Comparison of ENCODE assay signal across 46 mouse cellular contexts in the genomic region with DNA sequence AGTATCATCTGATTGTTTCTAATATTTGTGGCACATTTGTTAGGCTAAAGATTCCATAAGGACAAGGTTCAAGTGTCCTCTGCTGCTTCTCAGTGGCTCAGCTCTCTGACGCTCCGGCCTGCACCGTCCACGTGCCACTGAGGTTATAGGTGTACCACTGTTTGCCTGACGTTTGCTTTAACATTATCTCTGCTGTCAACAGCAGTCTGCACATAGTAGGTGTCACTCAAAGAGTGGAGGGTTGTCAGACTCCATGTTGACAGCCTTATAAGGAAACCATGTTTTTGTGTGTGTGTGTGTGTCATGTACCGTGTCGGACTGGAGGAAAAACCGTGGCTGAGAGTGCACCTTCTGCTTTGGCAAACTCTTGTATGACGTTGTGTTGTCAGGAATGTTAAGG. TPM values are rescaled to one million over a fixed set of nuclear protein-coding genes. Genes with fewer than 3 reads are reported as not detected.
"Had no signal": no experiment of that assay in that cellular context is flagged by ENCODE, and none has a peak within 500 bp of the region (broad histone marks: within the 10 kb centered on the region; RNA-seq: fewer than 3 reads in every experiment).

No protein-coding gene starts in this region.

- H3K9ac ChIP-seq: heart, embryonic 12.5 days; heart, embryonic 13.5 days; heart, embryonic 15.5 days; hindbrain, embryonic 12.5 days; hindbrain, embryonic 13.5 days; hindbrain, embryonic 14.5 days; hindbrain, embryonic 15.5 days; intestine, embryonic 15.5 days; kidney, embryonic 15.5 days had no signal

- H3K27me3 ChIP-seq: heart, embryonic 12.5 days; heart, embryonic 13.5 days; heart, embryonic 15.5 days; hindbrain, embryonic 12.5 days; hindbrain, embryonic 13.5 days; hindbrain, embryonic 15.5 days; intestine, embryonic 15.5 days; kidney, embryonic 15.5 days had no signal

- H3K4me2 ChIP-seq: heart, embryonic 11.5 days; heart, embryonic 12.5 days; heart, embryonic 13.5 days; heart, embryonic 15.5 days; hindbrain, embryonic 12.5 days; hindbrain, embryonic 13.5 days; hindbrain, embryonic 14.5 days; hindbrain, embryonic 15.5 days; intestine, embryonic 15.5 days; kidney, embryonic 15.5 days had no signal

- ATAC-seq: hindbrain, embryonic 16.5 days; hindbrain, postnatal 0 days; inflammation-experienced regulatory T-cells, adult 6 months; intestine, embryonic 15.5 days; intestine, embryonic 16.5 days; intestine, postnatal 0 days had no signal

- DNase-seq: heart, postnatal 10 days; heart, postnatal 14 days; heart, postnatal 36 days; heart, postnatal 4 days; kidney, adult 11 months; kidney, adult 18-20 months; kidney, adult 8-10 months; kidney, adult 9 months; kidney, postnatal 10 days; kidney, postnatal 14 days; kidney, postnatal 36 days; kidney, postnatal 4 days; layer of hippocampus, adult 9-11 months; layer of hippocampus, postnatal 36 days had no signal

- H3K27ac ChIP-seq: heart, embryonic 10.5 days; heart, embryonic 13.5 days; heart, embryonic 15.5 days; hindbrain, embryonic 10.5 days; hindbrain, embryonic 12.5 days; hindbrain, embryonic 13.5 days; hindbrain, embryonic 14.5 days; hindbrain, embryonic 15.5 days; hindbrain, postnatal 0 days; intestine, embryonic 15.5 days; kidney, embryonic 15.5 days; kidney, postnatal 0 days; layer of hippocampus, adult 2 months; left cerebral cortex, adult 2 months had no signal

- H3K9me3 ChIP-seq: heart, embryonic 10.5 days; heart, embryonic 12.5 days; heart, embryonic 13.5 days; heart, embryonic 15.5 days; hindbrain, embryonic 10.5 days; hindbrain, embryonic 12.5 days; hindbrain, embryonic 13.5 days; hindbrain, embryonic 15.5 days; intestine, embryonic 15.5 days; kidney, embryonic 15.5 days had no signal

- H3K4me3 ChIP-seq: heart, embryonic 10.5 days; heart, embryonic 12.5 days; heart, embryonic 13.5 days; heart, embryonic 15.5 days; hindbrain, embryonic 10.5 days; hindbrain, embryonic 12.5 days; hindbrain, embryonic 13.5 days; hindbrain, embryonic 15.5 days; intestine, embryonic 15.5 days; kidney, embryonic 15.5 days; layer of hippocampus, adult 2 months; left cerebral cortex, adult 2 months had no signal

RNA-seq across cellular contexts. Expression of gene Gm10197, which starts 36.3 kb away (rescaled TPM):
- total RNA-seq: heart, postnatal 10 days; heart, postnatal 14 days; heart, postnatal 36 days; heart, postnatal 4 days; hematopoietic stem cell, adult 5-6 weeks; hindbrain, postnatal 0 days; layer of hippocampus, adult 18-20 months; layer of hippocampus, adult 2 months; layer of hippocampus, adult 8-10 months; layer of hippocampus, postnatal 10 days; layer of hippocampus, postnatal 14 days; layer of hippocampus, postnatal 25 days; layer of hippocampus, postnatal 36 days; left cerebral cortex, adult 18-20 months; left cerebral cortex, adult 2 months had no signal
- polyA plus RNA-seq: heart, embryonic 10.5 days; heart, embryonic 12.5 days; heart, embryonic 13.5 days; heart, embryonic 14.5 days; heart, embryonic 15.5 days; hindbrain, embryonic 10.5 days; hindbrain, embryonic 11.5 days; hindbrain, embryonic 12.5 days; hindbrain, embryonic 13.5 days; hindbrain, embryonic 14.5 days; hindbrain, embryonic 15.5 days; hindbrain, embryonic 16.5 days; hindbrain, postnatal 0 days; inflammation-experienced regulatory T-cells, adult 6 months; intestine, embryonic 16.5 days; intestine, postnatal 0 days; kidney, adult 2 months; kidney, embryonic 15.5 days; kidney, embryonic 16.5 days; kidney, postnatal 0 days; large intestine, adult 2 months had no signal
